9 mouse cellular contexts compared by ENCODE assay signal in genomic region chr4:110350856-110351177, GRCm38 (mm10). TPM values are rescaled to one million over a fixed set of nuclear protein-coding genes. Genes with fewer than 3 reads are reported as not detected.
DNase-seq lines count a peak whose midpoint lies in the region; ATAC-seq and TF ChIP-seq lines count a peak whose summit lies in the region.
"Had no signal": no experiment of that assay in that cellular context is flagged by ENCODE, and none has a peak within 500 bp of the region (broad histone marks: within the 10 kb centered on the region; RNA-seq: fewer than 3 reads in every experiment).

No protein-coding gene starts in this region.

- no peak overlapping the region for H3K27ac ChIP-seq in heart, postnatal 0 days (ENCODE audit: low read depth)
- peak overlapping the region; percentile 97 for H3K27ac ChIP-seq in embryonic facial prominence, embryonic 10.5 days (replicated peaks)
- H3K27ac ChIP-seq in hindbrain, embryonic 11.5 days (ENCODE audit: low read depth, low read length): peak overlapping the region; percentile 80; the same call in 1 of the 2 replicates
- peak overlapping the region; percentile 84 for H3K27ac ChIP-seq in midbrain, embryonic 12.5 days (replicated peaks)

- H3K4me1 ChIP-seq in heart, postnatal 0 days (ENCODE audit: control insufficient read depth, insufficient read depth): no peaks in the 10 kb centered on the region
- peaks cover 13% of the 10 kb centered on the region for H3K4me1 ChIP-seq in embryonic facial prominence, embryonic 10.5 days
- no peaks in the 10 kb centered on the region for H3K4me1 ChIP-seq in hindbrain, embryonic 11.5 days (replicated peaks; ENCODE audit: control insufficient read depth, insufficient read depth, low read length)
- H3K4me1 ChIP-seq in midbrain, embryonic 12.5 days: peaks cover 4% of the 10 kb centered on the region; the same call in 1 of the 2 replicates

- TF ChIP-seq EP300 in heart, postnatal 0 days (IDR thresholded peaks at IDR 0.05; ENCODE audit: low read depth): no peak

- peak overlapping the region; percentile 52 for H3K9ac ChIP-seq in heart, postnatal 0 days (replicated peaks; ENCODE audit: low read depth, low read length)
- H3K9ac ChIP-seq in hindbrain, embryonic 11.5 days (ENCODE audit: low read depth, low read length): peak overlapping the region; percentile 84
- H3K9ac ChIP-seq in midbrain, embryonic 12.5 days (replicated peaks): peak overlapping the region; percentile 76

- TF ChIP-seq CTCF in heart, postnatal 0 days (IDR thresholded peaks at IDR 0.05; ENCODE audit: low read depth): no peak

- WGBS in heart, postnatal 0 days: 9% methylated on average over 6 of the region's 6 CpGs
- WGBS in embryonic facial prominence, embryonic 10.5 days: 9% methylated on average over 6 of the region's 6 CpGs
- 7% methylated on average over 6 of the region's 6 CpGs for WGBS in hindbrain, embryonic 11.5 days
- WGBS in midbrain, embryonic 12.5 days: 4% methylated on average over 6 of the region's 6 CpGs

- H3K9me3 ChIP-seq in heart, postnatal 0 days (replicated peaks; ENCODE audit: control insufficient read depth, low read length): no peaks in the 10 kb centered on the region
- no peaks in the 10 kb centered on the region for H3K9me3 ChIP-seq in embryonic facial prominence, embryonic 10.5 days
- no peaks in the 10 kb centered on the region for H3K9me3 ChIP-seq in hindbrain, embryonic 11.5 days (ENCODE audit: control insufficient read depth, low read length)
- H3K9me3 ChIP-seq in midbrain, embryonic 12.5 days: no peaks in the 10 kb centered on the region

- H3K4me2 ChIP-seq in heart, postnatal 0 days (ENCODE audit: low read depth, low read length): peak overlapping the region; percentile 94
- peak overlapping the region; percentile 67 for H3K4me2 ChIP-seq in hindbrain, embryonic 11.5 days (replicated peaks; ENCODE audit: low read depth, low read length)
- H3K4me2 ChIP-seq in midbrain, embryonic 12.5 days (replicated peaks): peak overlapping the region; percentile 72

- H3K27me3 ChIP-seq in heart, postnatal 0 days (ENCODE audit: control insufficient read depth, insufficient read depth, low read length): no peaks in the 10 kb centered on the region
- no peaks in the 10 kb centered on the region for H3K27me3 ChIP-seq in embryonic facial prominence, embryonic 10.5 days (replicated peaks; ENCODE audit: low read depth, poor library complexity, severe bottlenecking)
- H3K27me3 ChIP-seq in hindbrain, embryonic 11.5 days (ENCODE audit: control insufficient read depth, insufficient read depth, low read length): no peaks in the 10 kb centered on the region
- no peaks in the 10 kb centered on the region for H3K27me3 ChIP-seq in midbrain, embryonic 12.5 days

- no peak for DNase-seq in heart, postnatal 0 days (ENCODE audit: low spot score)
- DNase-seq in heart, adult 8-10 months (ENCODE audit: low spot score): no peak
- peak; percentile 46 for DNase-seq in embryonic facial prominence, embryonic 10.5 days (ENCODE audit: low spot score)
- no peak for DNase-seq in hindbrain, embryonic 11.5 days (ENCODE audit: low spot score)
- DNase-seq in thymus, postnatal 10 days (ENCODE audit: low spot score in 2 of 2): no peak
- no peak for DNase-seq in cerebellum, adult 9-10 months

- no peaks in the 10 kb centered on the region for H3K36me3 ChIP-seq in heart, postnatal 0 days (replicated peaks; ENCODE audit: control insufficient read depth, insufficient read depth, low read length)
- H3K36me3 ChIP-seq in embryonic facial prominence, embryonic 10.5 days (replicated peaks): no peaks in the 10 kb centered on the region
- H3K36me3 ChIP-seq in hindbrain, embryonic 11.5 days (ENCODE audit: control insufficient read depth, insufficient read depth, low read length): no peaks in the 10 kb centered on the region
- H3K36me3 ChIP-seq in midbrain, embryonic 12.5 days: no peaks in the 10 kb centered on the region

- H3K4me3 ChIP-seq in heart, postnatal 0 days (ENCODE audit: low read depth, low read length): peak overlapping the region; percentile 74
- H3K4me3 ChIP-seq in embryonic facial prominence, embryonic 10.5 days: peak overlapping the region; percentile 82
- peak overlapping the region; percentile 69 for H3K4me3 ChIP-seq in hindbrain, embryonic 11.5 days (ENCODE audit: low read depth, low read length)
- peak overlapping the region; percentile 73 for H3K4me3 ChIP-seq in midbrain, embryonic 12.5 days

- no peak; the same call in 1 of the 2 replicates for ATAC-seq in heart, postnatal 0 days (ENCODE audit: insufficient read depth, low read depth)
- ATAC-seq in hindbrain, embryonic 11.5 days (ENCODE audit: low FRiP score): peak; percentile 10
- peak; percentile 16; the same call in 1 of the 2 replicates for ATAC-seq in midbrain, embryonic 12.5 days (ENCODE audit: low FRiP score, low read depth)
- ATAC-seq in megakaryocyte, adult 5-6 weeks (ENCODE audit: poor library complexity, severe bottlenecking): no peak

RNA-seq across cellular contexts. Expression of gene Elavl4, which starts 0.9 kb away (rescaled TPM):
- 1.9 TPM in 1 of 2 replicates, not detected in the other for total RNA-seq in heart, postnatal 0 days (2014; rRNA removed; ENCODE audit: low replicate concordance)
- polyA plus RNA-seq in heart, postnatal 0 days (2015; fragmentation: Nextera tagmentation; extraction: Ambion mirVana): 0.98 and 1.5 TPM in 2 replicates
- total RNA-seq in heart, adult 8-10 months (2022): under 1 TPM in 3 of 4 experiments, not detected in 1; 0.06 to 0.28 (median 0.22) TPM
- 81.6 and 90.4 TPM in 2 replicates for polyA plus RNA-seq in embryonic facial prominence, embryonic 10.5 days (2016; fragmentation: Nextera tagmentation; extraction: Ambion mirVana)
- polyA plus RNA-seq in hindbrain, embryonic 11.5 days (2014; fragmentation: Nextera tagmentation; extraction: Ambion mirVana): 325 and 335 TPM in 2 replicates
- 218 and 248 TPM in 2 replicates for polyA plus RNA-seq in midbrain, embryonic 12.5 days (2016; fragmentation: Nextera tagmentation; extraction: Ambion mirVana)
- not detected in 2 replicates for total RNA-seq in megakaryocyte, adult 5-6 weeks (2015)
- total RNA-seq in megakaryocyte, adult 5-6 weeks (2017): not detected in 2 replicates
- polyA plus RNA-seq: gonadal fat pad, adult 2 months had no signal

RNA-seq across cellular contexts. Expression of gene Agbl4, which starts 46.6 kb away (rescaled TPM):
- total RNA-seq in heart, postnatal 0 days (2014; rRNA removed; ENCODE audit: low replicate concordance): 0.50 TPM in 1 of 2 replicates, not detected in the other
- 0.55 and 0.60 TPM in 2 replicates for polyA plus RNA-seq in heart, postnatal 0 days (2015; fragmentation: Nextera tagmentation; extraction: Ambion mirVana)
- under 1 TPM; 0.20 to 0.72 (median 0.42) TPM for total RNA-seq in heart, adult 8-10 months (2022)
- polyA plus RNA-seq in embryonic facial prominence, embryonic 10.5 days (2016; fragmentation: Nextera tagmentation; extraction: Ambion mirVana): 0.24 and 1.0 TPM in 2 replicates
- polyA plus RNA-seq in hindbrain, embryonic 11.5 days (2014; fragmentation: Nextera tagmentation; extraction: Ambion mirVana): 0.99 and 1.1 TPM in 2 replicates
- 0.89 and 1.9 TPM in 2 replicates for polyA plus RNA-seq in midbrain, embryonic 12.5 days (2016; fragmentation: Nextera tagmentation; extraction: Ambion mirVana)
- total RNA-seq in megakaryocyte, adult 5-6 weeks (2015): not detected in 2 replicates
- total RNA-seq in megakaryocyte, adult 5-6 weeks (2017): not detected in 2 replicates

Comparison
In these comparisons a context has a peak if more than half of its experiments do, and no peak if none do; other contexts are left out.
1. ATAC-seq: peak in hindbrain, embryonic 11.5 days (single experiment) and midbrain, embryonic 12.5 days (single experiment); none in heart, postnatal 0 days (single experiment) and megakaryocyte, adult 5-6 weeks (single experiment).
2. RNA of gene Elavl4, which starts 0.9 kb away (polyA plus RNA-seq): 325 to 335 TPM in hindbrain, embryonic 11.5 days, 218 to 248 TPM in midbrain, embryonic 12.5 days and 81.6 to 90.4 TPM in embryonic facial prominence, embryonic 10.5 days; 0.98 to 1.5 TPM in heart, postnatal 0 days; every median in the first group is over 10 times any median in the second.
3. Peak in every context shown above with its lines, with median percentiles within 50 percentile points of each other: H3K4me2 ChIP-seq, H3K4me3 ChIP-seq and H3K9ac ChIP-seq.